In the genomic region with DNA sequence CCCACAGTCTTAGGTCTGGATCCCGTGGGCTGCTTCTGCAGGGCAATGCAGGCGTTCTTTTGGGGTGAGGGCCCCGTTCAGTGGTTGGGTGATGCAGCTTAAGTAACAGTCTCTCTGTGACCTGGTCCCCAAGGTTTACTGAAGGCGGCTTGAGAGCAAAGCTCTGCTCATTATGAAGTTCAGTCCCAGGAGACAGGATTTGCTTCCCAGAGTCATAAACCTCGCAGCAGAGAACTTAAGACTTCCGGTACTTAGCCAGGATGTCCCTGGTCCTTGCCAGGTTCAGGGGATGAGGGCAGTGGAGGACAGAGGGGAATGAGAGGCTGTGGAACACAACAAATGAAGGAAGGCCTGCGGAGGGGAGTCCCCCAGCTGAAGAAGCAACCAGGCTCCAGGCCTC, we compare ENCODE assay signal across 8 mouse cellular contexts. TPM values are rescaled to one million over a fixed set of nuclear protein-coding genes. Genes with fewer than 3 reads are reported as not detected.
DNase-seq lines count a peak whose midpoint lies in the region; ATAC-seq and TF ChIP-seq lines count a peak whose summit lies in the region.

No protein-coding gene starts in this region.

- H3K79me2 ChIP-seq in heart, adult 2 months (replicated peaks; ENCODE audit: control insufficient read depth, insufficient read depth, low read length): no peaks in the 10 kb centered on the region

- 21% methylated on average over 7 of the region's 7 CpGs for WGBS in heart, adult 2 months
- 33% methylated on average over 7 of the region's 7 CpGs for WGBS in forebrain, postnatal 0 days
- 12% methylated on average over 7 of the region's 7 CpGs for WGBS in kidney, embryonic 16.5 days
- 31% methylated on average over 7 of the region's 7 CpGs for WGBS in neural tube, embryonic 13.5 days

- peaks cover 8% of the 10 kb centered on the region for H3K4me1 ChIP-seq in heart, adult 2 months (ENCODE audit: control insufficient read depth, insufficient read depth, low read length)
- no peaks in the 10 kb centered on the region for H3K4me1 ChIP-seq in forebrain, postnatal 0 days (ENCODE audit: insufficient read depth)
- peaks cover 7% of the 10 kb centered on the region for H3K4me1 ChIP-seq in kidney, embryonic 16.5 days (ENCODE audit: insufficient read depth, low read length)
- H3K4me1 ChIP-seq in neural tube, embryonic 13.5 days (replicated peaks): peaks cover 9% of the 10 kb centered on the region

- intact Hi-C loops in heart, adult 2 months (cut with DNase I): no loop called here

- H3K36me3 ChIP-seq in heart, adult 2 months (ENCODE audit: control insufficient read depth, insufficient read depth, low read length): no peaks in the 10 kb centered on the region
- no peaks in the 10 kb centered on the region for H3K36me3 ChIP-seq in forebrain, postnatal 0 days (ENCODE audit: insufficient read depth)
- H3K36me3 ChIP-seq in kidney, embryonic 16.5 days (ENCODE audit: insufficient read depth, low read length): no peaks in the 10 kb centered on the region
- no peaks in the 10 kb centered on the region for H3K36me3 ChIP-seq in neural tube, embryonic 13.5 days

- H3K27ac ChIP-seq in heart, adult 2 months: peak overlapping the region; percentile 13; the same call in 1 of the 2 replicates
- no peak overlapping the region for H3K27ac ChIP-seq in forebrain, postnatal 0 days (ENCODE audit: low read depth, low read length)
- no peak overlapping the region for H3K27ac ChIP-seq in kidney, embryonic 16.5 days (ENCODE audit: low read length)
- no peak overlapping the region for H3K27ac ChIP-seq in neural tube, embryonic 13.5 days (replicated peaks)

- TF ChIP-seq EP300 in heart, adult 2 months (IDR thresholded peaks at IDR 0.05; ENCODE audit: insufficient read depth, low read depth, low read length): no peak

- H3K27me3 ChIP-seq in heart, adult 2 months (ENCODE audit: control insufficient read depth, insufficient read depth, low read length): no peaks in the 10 kb centered on the region
- H3K27me3 ChIP-seq in forebrain, postnatal 0 days (ENCODE audit: insufficient read depth, low read length): no peaks in the 10 kb centered on the region
- peaks cover 8% of the 10 kb centered on the region; the same call in 1 of the 2 replicates for H3K27me3 ChIP-seq in kidney, embryonic 16.5 days (ENCODE audit: insufficient read depth, low read length)
- H3K27me3 ChIP-seq in neural tube, embryonic 13.5 days: peaks cover 38% of the 10 kb centered on the region

- no peaks in the 10 kb centered on the region for H3K9me3 ChIP-seq in forebrain, postnatal 0 days (ENCODE audit: low read length)
- no peaks in the 10 kb centered on the region for H3K9me3 ChIP-seq in kidney, embryonic 16.5 days (ENCODE audit: low read length)
- H3K9me3 ChIP-seq in neural tube, embryonic 13.5 days: no peaks in the 10 kb centered on the region

- ATAC-seq in forebrain, postnatal 0 days: no peak
- ATAC-seq in kidney, embryonic 16.5 days (ENCODE audit: low FRiP score, low TSS enrichment): peak; percentile 21; the same call in 1 of the 2 replicates
- ATAC-seq in neural tube, embryonic 13.5 days (ENCODE audit: low read depth): no peak

- H3K4me3 ChIP-seq in heart, adult 2 months: peak overlapping the region; percentile 63
- no peak overlapping the region for H3K4me3 ChIP-seq in forebrain, postnatal 0 days (ENCODE audit: low read depth, low read length)
- peak overlapping the region; percentile 39 for H3K4me3 ChIP-seq in kidney, embryonic 16.5 days (ENCODE audit: low read length)
- peak overlapping the region; percentile 30 for H3K4me3 ChIP-seq in neural tube, embryonic 13.5 days

- no peak for TF ChIP-seq POLR2A in heart, adult 2 months (IDR thresholded peaks at IDR 0.05; ENCODE audit: insufficient read depth, low read depth, low read length)

- H3K9ac ChIP-seq in heart, adult 2 months (ENCODE audit: low read depth, low read length): peak overlapping the region; percentile 10; the same call in 1 of the 2 replicates
- H3K9ac ChIP-seq in forebrain, postnatal 0 days: 0 out of 2 replicates have a peak overlapping the region, but pooled peaks have one; percentile 28
- peak overlapping the region; percentile 57; the same call in 1 of the 2 replicates for H3K9ac ChIP-seq in kidney, embryonic 16.5 days (replicated peaks; ENCODE audit: low read length)
- no peak overlapping the region; the same call in 1 of the 2 replicates for H3K9ac ChIP-seq in neural tube, embryonic 13.5 days

- no peak for DNase-seq in heart, adult 2 months
- no peak for DNase-seq in heart, postnatal 4 days
- DNase-seq in forebrain, postnatal 0 days: no peak
- no peak for DNase-seq in urinary bladder, adult 2 months (ENCODE audit: low spot score)
- DNase-seq in frontal cortex, postnatal 14 days (ENCODE audit: low spot score in 2 of 2): no peak
- DNase-seq in B cell, adult 2 months: no peak

- peak overlapping the region; percentile 56; the same call in 1 of the 2 replicates for H3K4me2 ChIP-seq in forebrain, postnatal 0 days (ENCODE audit: low read depth)
- peak overlapping the region; percentile 54 for H3K4me2 ChIP-seq in kidney, embryonic 16.5 days (replicated peaks; ENCODE audit: low read depth, low read length)
- H3K4me2 ChIP-seq in neural tube, embryonic 13.5 days: peak overlapping the region; percentile 57

- no peak for TF ChIP-seq CTCF in heart, adult 2 months (IDR thresholded peaks at IDR 0.05)
- TF ChIP-seq CTCF in forebrain, postnatal 0 days (IDR thresholded peaks at IDR 0.05; ENCODE audit: low read depth): no peak

RNA-seq across cellular contexts. Expression of a gene that starts 0.5 kb away (rescaled TPM):
- total RNA-seq in heart, adult 2 months (2021): under 1 TPM; 0.77 to 0.91 TPM
- polyA plus RNA-seq in heart, adult 2 months (2012; rRNA removed): 0.76 and 0.82 TPM in 2 replicates
- 1 to 10 TPM; 1.9 TPM for total RNA-seq in heart, postnatal 4 days (2021)
- 0.46 and 1.5 TPM in 2 replicates for total RNA-seq in forebrain, postnatal 0 days (2014; rRNA removed)
- polyA plus RNA-seq in forebrain, postnatal 0 days (2015; fragmentation: Nextera tagmentation; extraction: Ambion mirVana): 0.15 TPM in 1 of 2 replicates, not detected in the other
- 1.6 and 2.1 TPM in 2 replicates for polyA plus RNA-seq in kidney, embryonic 16.5 days (2015; fragmentation: Nextera tagmentation; extraction: Ambion mirVana)
- polyA plus RNA-seq in neural tube, embryonic 13.5 days (2015; fragmentation: Nextera tagmentation; extraction: Ambion mirVana): 0.21 and 0.44 TPM in 2 replicates
- 8.7 and 9.1 TPM in 2 replicates for polyA plus RNA-seq in urinary bladder, adult 2 months (2012; rRNA removed)
